Mouse (Mus musculus) lung, adult 2 months (tissue): Measurements from ENCODE around the gene Dnaja3. TPM values are rescaled to one million over a fixed set of nuclear protein-coding genes. Genes with fewer than 3 reads are reported as not detected.

Experiments
- DNase-seq: peaks from one replicate; pipeline ENCODE4 v3.0.0; 2022
- H3K4me1 ChIP-seq: fragments of 200-500 bp; 2 replicates; pipeline ENCODE4 v1.6.1; 2011; ENCODE audit warnings: low read length; ENCODE audit not compliant: control insufficient read depth, insufficient read depth
- H3K4me3 ChIP-seq: fragments of 200-500 bp; replicated peaks from 2 replicates; pipeline ENCODE3; 2011; ENCODE audit warnings: low read depth, mild to moderate bottlenecking, control low read depth, low read length; ENCODE audit errors: extremely low read depth
- CTCF ChIP-seq: fragments of 200-500 bp; IDR thresholded peaks from 2 replicates; pipeline ENCODE4 v1.5.1; 2011; ENCODE audit warnings: mild to moderate bottlenecking, low read length, control low read depth; ENCODE audit not compliant: insufficient read depth
- POLR2A ChIP-seq: fragments of 200-500 bp; IDR thresholded peaks from 2 replicates; pipeline ENCODE4 v1.6.1; 2011; ENCODE audit warnings: low read depth, mild to moderate bottlenecking, control low read depth, low read length, borderline replicate concordance; ENCODE audit errors: extremely low read depth
- WGBS: fragments of 180-500 bp; shearing (Covaris S2); methylation state at CpG from one replicate; pipeline ENCODE4 v1.1.7; 2018; 5-methylcytosine and 5-hydroxymethylcytosine counted together
- polyA plus RNA-seq: library from polyadenylated mRNA; depleted of rRNA; stranded (reverse); fragments of >200 nt; gene quantifications from 2 replicates; pipeline ENCODE4 v1.2.3, GENCODE M21; 2012; rRNA removed

The Dnaja3 gene
- polyA plus RNA-seq: 16.1 and 21.2 TPM in 2 replicates

GRCm38 (mm10) chr16:4639831-4640237 is at the start of gene Dnaja3, which contains the start of gene Vasn:
TSS of gene Dnaja3 (plus strand) at chr16:4639989.
TSS of gene Vasn (plus strand) at chr16:4639941.
- DNase-seq: peak; percentile 91
- 6% methylated on average over 22 of the region's 22 CpGs for WGBS
- Histone ChIP-seq H3K4me3 (peak within 1 kb of the TSS; percentile 91), H3K4me1 (peaks cover 38% of the 10 kb centered on the region)
- no peak for TF ChIP-seq CTCF
- peak; percentile 91; the same call in 1 of the 2 replicates for TF ChIP-seq POLR2A

- H3K4me3 ChIP-seq: no peak overlapping the region
- peaks cover 20% of the 10 kb centered on the region for H3K4me1 ChIP-seq
- 92% methylated on average over 9 of the region's 9 CpGs for WGBS
- TF ChIP-seq CTCF (no peak), POLR2A (no peak)
- no peak for DNase-seq
Observed at GRCm38 (mm10) chr16:4590236-4590635, 49.6 kb upstream of the Dnaja3 start.

- 19% methylated on average over 32 of the region's 32 CpGs for WGBS
- peaks cover 18% of the 10 kb centered on the region for H3K4me1 ChIP-seq
- peak; percentile 61 for DNase-seq
Observed at GRCm38 (mm10) chr16:4592909-4593875, 46.6 kb upstream of the Dnaja3 start.

GRCm38 (mm10) chr16:4593971-4594813 is 45.6 kb upstream of the Dnaja3 start, which contains the start of gene Glis2:
TSS of gene Glis2 (plus strand) at chr16:4594713.
- H3K4me3 ChIP-seq: peak within 1 kb of the TSS; percentile 85
- TF ChIP-seq POLR2A (peak; percentile 45; the same call in 1 of the 2 replicates), CTCF (no peak)
- peak; percentile 65 for DNase-seq
- H3K4me1 ChIP-seq: peaks cover 18% of the 10 kb centered on the region
- 1% methylated on average over 21 of the region's 74 CpGs for WGBS

More at GRCm38 (mm10) chr16:4592909-4593875, 46.6 kb upstream of the Dnaja3 start:
- peak; percentile 47 for TF ChIP-seq CTCF
- no peak for TF ChIP-seq POLR2A
- H3K4me3 ChIP-seq: peak overlapping the region; percentile 50

GRCm38 (mm10) chr16:4594814-4595526 is 44.8 kb upstream of the Dnaja3 start:
- H3K4me3 ChIP-seq: peak overlapping the region; percentile 85
- TF ChIP-seq POLR2A: no peak
- TF ChIP-seq CTCF: no peak
- DNase-seq: no peak
- WGBS: under 1% methylated on average over 47 of the region's 52 CpGs
- H3K4me1 ChIP-seq: peaks cover 18% of the 10 kb centered on the region

- peak; percentile 60 for DNase-seq
- TF ChIP-seq CTCF (no peak), POLR2A (no peak)
- peaks cover 18% of the 10 kb centered on the region for H3K4me1 ChIP-seq
- 21% methylated on average over 5 of the region's 5 CpGs for WGBS
- H3K4me3 ChIP-seq: peak overlapping the region; percentile 85
Observed at GRCm38 (mm10) chr16:4595527-4595963, 44.2 kb upstream of the Dnaja3 start.

- no peak for TF ChIP-seq CTCF
- no peak for TF ChIP-seq POLR2A
- H3K4me3 ChIP-seq: peak overlapping the region; percentile 33
- H3K4me1 ChIP-seq: peaks cover 21% of the 10 kb centered on the region
- WGBS: 20% methylated on average over 3 of the region's 3 CpGs
- DNase-seq: no peak
Observed at GRCm38 (mm10) chr16:4596141-4596728, 43.6 kb upstream of the Dnaja3 start.

GRCm38 (mm10) chr16:4596836-4597235 is 43.0 kb upstream of the Dnaja3 start:
- WGBS: 29% methylated on average over 2 of the region's 2 CpGs
- peaks cover 21% of the 10 kb centered on the region for H3K4me1 ChIP-seq
- no peak for DNase-seq
- no peak overlapping the region for H3K4me3 ChIP-seq
- TF ChIP-seq POLR2A (no peak), CTCF (no peak)
